Mouse (Mus musculus) kidney, adult 8-10 months (tissue): ENCODE results near the gene Syt9.

ENCODE experiments used
- DNase-seq, 2 experiments: peaks; one replicate each; pipeline ENCODE4 v3.0.0; 2022

Gene Syt9

GRCm38 (mm10) chr7:107547872-107548271, 177.3 kb downstream of the Syt9 start:
- no peak for DNase-seq

GRCm38 (mm10) chr7:107553461-107553860, 182.9 kb downstream of the Syt9 start:
- DNase-seq, result no peak

GRCm38 (mm10) chr7:107555906-107556305, 185.4 kb downstream of the Syt9 start:
- DNase-seq, result peak in 1 of 2 experiments; percentile 13

- no peak for DNase-seq
These were observed 190.1 kb downstream of the Syt9 start for GRCm38 (mm10) chr7:107560675-107561074.

GRCm38 (mm10) chr7:107561584-107561983, 191.1 kb downstream of the Syt9 start:
- DNase-seq, result no peak

- no peak for DNase-seq
These were observed 193.2 kb downstream of the Syt9 start for GRCm38 (mm10) chr7:107563727-107564126.

- peak; percentile 42 to 50 for DNase-seq
These were observed 196.7 kb downstream of the Syt9 start, which contains the start of gene Olfml1 for GRCm38 (mm10) chr7:107567261-107567671. Gene Olfml1 (plus strand): TSS chr7:107567446.

GRCm38 (mm10) chr7:107567674-107568073, 197.1 kb downstream of the Syt9 start:
- DNase-seq, result no peak

- no peak for DNase-seq
These were observed 198.4 kb downstream of the Syt9 start for GRCm38 (mm10) chr7:107568971-107569370.

GRCm38 (mm10) chr7:107573856-107574255, 203.3 kb downstream of the Syt9 start:
- no peak for DNase-seq

- peak in 1 of 2 experiments; percentile 27 for DNase-seq
These were observed 203.7 kb downstream of the Syt9 start for GRCm38 (mm10) chr7:107574276-107574675.

GRCm38 (mm10) chr7:107592641-107593040, 222.1 kb downstream of the Syt9 start:
- no peak for DNase-seq

GRCm38 (mm10) chr7:107593904-107594303, 223.4 kb downstream of the Syt9 start:
- no peak for DNase-seq

GRCm38 (mm10) chr7:107594325-107594856, 223.9 kb downstream of the Syt9 start:
- peak; percentile 59 to 72 for DNase-seq

- DNase-seq, result peak; percentile 98
These were observed 224.4 kb downstream of the Syt9 start, which contains the start of gene Ppfibp2 for GRCm38 (mm10) chr7:107594857-107595402. Gene Ppfibp2 (plus strand): TSS chr7:107595207.

- peak in 1 of 2 experiments; percentile 23 for DNase-seq
These were observed 224.9 kb downstream of the Syt9 start for GRCm38 (mm10) chr7:107595426-107595825.

GRCm38 (mm10) chr7:107596753-107597152, 226.2 kb downstream of the Syt9 start:
- peak; percentile 28 to 37 for DNase-seq

GRCm38 (mm10) chr7:107597956-107598355, 227.4 kb downstream of the Syt9 start:
- no peak for DNase-seq
